In the genomic region with DNA sequence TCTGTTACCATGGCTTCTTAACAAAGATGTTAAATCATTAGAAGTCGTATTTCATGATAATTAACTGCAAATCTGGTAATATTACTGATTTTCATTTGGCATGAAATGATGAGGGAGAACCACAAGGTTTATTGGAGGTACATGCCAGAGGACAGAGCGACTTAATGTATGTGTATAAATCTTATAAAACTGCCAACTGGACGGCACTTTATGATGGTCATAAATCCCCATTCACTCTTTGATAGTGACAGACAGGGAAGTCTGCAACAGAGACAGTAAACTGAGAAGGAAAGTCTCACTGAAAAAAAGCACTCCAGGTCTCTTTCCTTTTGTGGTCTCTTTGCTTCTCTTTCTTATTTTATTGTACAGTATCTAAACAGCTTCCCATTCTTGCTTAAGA, we compare ENCODE assay signal across 21 mouse cellular contexts.
A peak's percentile ranks its signal among the peaks of the same experiment; 100 is the strongest.
DNase-seq lines count a peak whose midpoint lies in the region; ATAC-seq lines count a peak whose summit lies in the region.
"Had no signal": no experiment of that assay in that cellular context is flagged by ENCODE, and none has a peak within 500 bp of the region (broad histone marks: within the 10 kb centered on the region; RNA-seq: fewer than 3 reads in every experiment).

No protein-coding gene starts in this region.

- no peaks in the 10 kb centered on the region for H3K9me3 ChIP-seq in kidney, embryonic 14.5 days (ENCODE audit: control insufficient read depth, low read length)
- no peaks in the 10 kb centered on the region for H3K9me3 ChIP-seq in neural tube, embryonic 11.5 days (ENCODE audit: control insufficient read depth, low read length)
- H3K9me3 ChIP-seq in neural tube, embryonic 15.5 days (replicated peaks), result no peaks in the 10 kb centered on the region
- no peaks in the 10 kb centered on the region for H3K9me3 ChIP-seq in intestine, embryonic 16.5 days (ENCODE audit: control insufficient read depth, low read length)
- H3K9me3 ChIP-seq in neural tube, embryonic 14.5 days (ENCODE audit: control insufficient read depth, low read length), result no peaks in the 10 kb centered on the region
- H3K9me3 ChIP-seq in midbrain, embryonic 16.5 days (replicated peaks; ENCODE audit: control insufficient read depth, low read length, poor library complexity, severe bottlenecking), result no peaks in the 10 kb centered on the region
- H3K9me3 ChIP-seq: embryonic facial prominence, embryonic 10.5 days; heart, embryonic 10.5 days; hindbrain, embryonic 12.5 days had no signal

- no peak overlapping the region for H3K4me2 ChIP-seq in kidney, embryonic 14.5 days (replicated peaks; ENCODE audit: low read depth, low read length)
- no peak overlapping the region for H3K4me2 ChIP-seq in neural tube, embryonic 11.5 days (ENCODE audit: low read depth)
- H3K4me2 ChIP-seq in neural tube, embryonic 15.5 days, result no peak overlapping the region
- no peak overlapping the region for H3K4me2 ChIP-seq in intestine, embryonic 16.5 days (ENCODE audit: low read depth, low read length)
- no peak overlapping the region for H3K4me2 ChIP-seq in neural tube, embryonic 14.5 days (ENCODE audit: low read depth, low read length)
- H3K4me2 ChIP-seq in midbrain, embryonic 16.5 days (ENCODE audit: low read length), result no peak overlapping the region
- H3K4me2 ChIP-seq: hindbrain, embryonic 12.5 days had no signal

- no peak overlapping the region for H3K9ac ChIP-seq in kidney, embryonic 14.5 days (ENCODE audit: low read depth, low read length)
- H3K9ac ChIP-seq in neural tube, embryonic 11.5 days (ENCODE audit: low read length), result no peak overlapping the region
- H3K9ac ChIP-seq in neural tube, embryonic 15.5 days (replicated peaks), result no peak overlapping the region
- no peak overlapping the region for H3K9ac ChIP-seq in intestine, embryonic 16.5 days (ENCODE audit: low read depth, low read length)
- no peak overlapping the region for H3K9ac ChIP-seq in neural tube, embryonic 14.5 days (replicated peaks; ENCODE audit: low read depth, low read length)
- no peak overlapping the region for H3K9ac ChIP-seq in midbrain, embryonic 16.5 days (ENCODE audit: low read depth, low read length)
- H3K9ac ChIP-seq: hindbrain, embryonic 12.5 days had no signal

- no peaks in the 10 kb centered on the region for H3K27me3 ChIP-seq in kidney, embryonic 14.5 days (ENCODE audit: control insufficient read depth, insufficient read depth, low read length)
- H3K27me3 ChIP-seq in neural tube, embryonic 11.5 days (ENCODE audit: control insufficient read depth, insufficient read depth, low read length), result no peaks in the 10 kb centered on the region
- H3K27me3 ChIP-seq in neural tube, embryonic 15.5 days (replicated peaks), result no peaks in the 10 kb centered on the region
- H3K27me3 ChIP-seq in intestine, embryonic 16.5 days (replicated peaks; ENCODE audit: control insufficient read depth, insufficient read depth, low read length), result no peaks in the 10 kb centered on the region
- no peaks in the 10 kb centered on the region for H3K27me3 ChIP-seq in neural tube, embryonic 14.5 days (ENCODE audit: control insufficient read depth, insufficient read depth, low read length)
- no peaks in the 10 kb centered on the region for H3K27me3 ChIP-seq in midbrain, embryonic 16.5 days (ENCODE audit: control insufficient read depth, insufficient read depth, low read depth, low read length)
- H3K27me3 ChIP-seq: hindbrain, embryonic 12.5 days had no signal

- 11% methylated on average over 3 of the region's 3 CpGs for WGBS in kidney, embryonic 14.5 days
- 18% methylated on average over 3 of the region's 3 CpGs for WGBS in neural tube, embryonic 11.5 days
- 11% methylated on average over 3 of the region's 3 CpGs for WGBS in neural tube, embryonic 15.5 days
- 26% methylated on average over 3 of the region's 3 CpGs for WGBS in intestine, embryonic 16.5 days
- WGBS in neural tube, embryonic 14.5 days, result 9% methylated on average over 3 of the region's 3 CpGs
- 76% methylated on average over 3 of the region's 3 CpGs for WGBS in midbrain, embryonic 16.5 days

- DNase-seq in kidney, postnatal 10 days, result no peak
- no peak for DNase-seq in neural tube, embryonic 11.5 days (ENCODE audit: low spot score)
- DNase-seq: adrenal gland, adult 2 months; adrenal gland, postnatal 25 days; cerebellum, adult 18-20 months; cerebellum, adult 9-11 months; cerebellum, postnatal 36 days; gastrocnemius, postnatal 36 days; heart, adult 18-20 months; heart, postnatal 10 days; heart, postnatal 4 days had no signal

- H3K4me1 ChIP-seq in kidney, embryonic 14.5 days (ENCODE audit: control insufficient read depth, insufficient read depth, low read length), result no peaks in the 10 kb centered on the region
- no peaks in the 10 kb centered on the region for H3K4me1 ChIP-seq in neural tube, embryonic 11.5 days (ENCODE audit: control insufficient read depth, insufficient read depth, low read length)
- no peaks in the 10 kb centered on the region for H3K4me1 ChIP-seq in neural tube, embryonic 15.5 days
- H3K4me1 ChIP-seq in intestine, embryonic 16.5 days (ENCODE audit: control insufficient read depth, insufficient read depth, low read length), result no peaks in the 10 kb centered on the region
- no peaks in the 10 kb centered on the region for H3K4me1 ChIP-seq in neural tube, embryonic 14.5 days (ENCODE audit: control insufficient read depth, insufficient read depth, low read length)
- no peaks in the 10 kb centered on the region for H3K4me1 ChIP-seq in midbrain, embryonic 16.5 days (ENCODE audit: control insufficient read depth, insufficient read depth, low read length)
- H3K4me1 ChIP-seq: heart, embryonic 10.5 days; hindbrain, embryonic 12.5 days had no signal

- H3K4me3 ChIP-seq in kidney, embryonic 14.5 days (ENCODE audit: low read length), result no peak overlapping the region
- H3K4me3 ChIP-seq in neural tube, embryonic 11.5 days (ENCODE audit: low read depth, low read length), result no peak overlapping the region
- H3K4me3 ChIP-seq in neural tube, embryonic 15.5 days (replicated peaks), result no peak overlapping the region
- no peak overlapping the region for H3K4me3 ChIP-seq in intestine, embryonic 16.5 days (ENCODE audit: low read length)
- no peak overlapping the region for H3K4me3 ChIP-seq in neural tube, embryonic 14.5 days (ENCODE audit: low read depth, low read length)
- no peak overlapping the region for H3K4me3 ChIP-seq in midbrain, embryonic 16.5 days (ENCODE audit: low read depth, low read length)
- H3K4me3 ChIP-seq: embryonic facial prominence, embryonic 10.5 days; heart, embryonic 10.5 days; hindbrain, embryonic 12.5 days had no signal

- H3K27ac ChIP-seq in kidney, embryonic 14.5 days (ENCODE audit: low read depth, low read length), result no peak overlapping the region
- no peak overlapping the region for H3K27ac ChIP-seq in neural tube, embryonic 11.5 days (ENCODE audit: low read depth, low read length)
- no peak overlapping the region for H3K27ac ChIP-seq in neural tube, embryonic 15.5 days (replicated peaks)
- H3K27ac ChIP-seq in intestine, embryonic 16.5 days (ENCODE audit: low read length), result no peak overlapping the region
- no peak overlapping the region for H3K27ac ChIP-seq in neural tube, embryonic 14.5 days (ENCODE audit: low read depth, low read length)
- no peak overlapping the region for H3K27ac ChIP-seq in midbrain, embryonic 16.5 days (ENCODE audit: low read length)
- H3K27ac ChIP-seq: embryonic facial prominence, embryonic 10.5 days; heart, embryonic 10.5 days; hindbrain, embryonic 12.5 days had no signal

- peak; percentile 93 for ATAC-seq in kidney, embryonic 14.5 days (ENCODE audit: low FRiP score, low TSS enrichment)
- ATAC-seq in neural tube, embryonic 11.5 days (ENCODE audit: insufficient read depth, low FRiP score, low TSS enrichment), result 0 out of 2 replicates have a peak, but pooled peaks have one; percentile 62
- ATAC-seq in neural tube, embryonic 15.5 days (ENCODE audit: low FRiP score), result no peak
- ATAC-seq in intestine, embryonic 16.5 days, result peak; percentile 69; the same call in 1 of the 2 replicates
- ATAC-seq in neural tube, embryonic 14.5 days (ENCODE audit: low read depth), result peak; percentile 60; the same call in 1 of the 2 replicates
- ATAC-seq in midbrain, embryonic 16.5 days, result no peak
- ATAC-seq: forebrain, embryonic 14.5 days; hindbrain, embryonic 16.5 days had no signal

- no peaks in the 10 kb centered on the region for H3K36me3 ChIP-seq in kidney, embryonic 14.5 days (ENCODE audit: control insufficient read depth, insufficient read depth, low read length)
- no peaks in the 10 kb centered on the region for H3K36me3 ChIP-seq in neural tube, embryonic 11.5 days (ENCODE audit: control insufficient read depth, insufficient read depth, low read length)
- H3K36me3 ChIP-seq in neural tube, embryonic 15.5 days, result no peaks in the 10 kb centered on the region
- no peaks in the 10 kb centered on the region for H3K36me3 ChIP-seq in intestine, embryonic 16.5 days (ENCODE audit: control insufficient read depth, insufficient read depth, low read length)
- no peaks in the 10 kb centered on the region for H3K36me3 ChIP-seq in neural tube, embryonic 14.5 days (ENCODE audit: control insufficient read depth, insufficient read depth, low read length)
- H3K36me3 ChIP-seq in midbrain, embryonic 16.5 days (ENCODE audit: control insufficient read depth, insufficient read depth, low read length), result no peaks in the 10 kb centered on the region
- H3K36me3 ChIP-seq: embryonic facial prominence, embryonic 10.5 days; heart, embryonic 10.5 days; hindbrain, embryonic 12.5 days had no signal

Comparison
In these comparisons a context has a peak if more than half of its experiments do, and no peak if none do; other contexts are left out.
1. ATAC-seq: peak in kidney, embryonic 14.5 days (single experiment), neural tube, embryonic 11.5 days (single experiment), intestine, embryonic 16.5 days (single experiment) and neural tube, embryonic 14.5 days (single experiment); none in neural tube, embryonic 15.5 days (single experiment) and midbrain, embryonic 16.5 days (single experiment).